Mouse (Mus musculus) neural tube, embryonic 13.5 days (tissue): Measurements from ENCODE around the gene Mllt11. TPM values are rescaled to one million over a fixed set of nuclear protein-coding genes. Genes with fewer than 3 reads are reported as not detected.
A peak's percentile ranks its signal among the peaks of the same experiment; 100 is the strongest.

Experiments used
- ATAC-seq: fragments of 200-750 bp; cut with Nextera tagmentation; 2 replicates; pipeline ENCODE4 v1.8.0; 2017; ENCODE audit warnings: low read depth, mild to moderate bottlenecking, moderate TSS enrichment, moderate library complexity
- H3K27ac ChIP-seq: fragments of 300-500 bp; sonication (generic); replicated peaks from 2 replicates; pipeline ENCODE4 v1.5.1; 2015; ENCODE audit warnings: moderate library complexity, mild to moderate bottlenecking, inconsistent platforms
- H3K27me3 ChIP-seq: fragments of 300-500 bp; sonication (generic); 2 replicates; pipeline ENCODE4 v1.6.1; 2015; ENCODE audit warnings: mild to moderate bottlenecking, inconsistent platforms
- H3K36me3 ChIP-seq: fragments of 300-500 bp; sonication (generic); 2 replicates; pipeline ENCODE4 v1.6.1; 2015; ENCODE audit warnings: mild to moderate bottlenecking, inconsistent platforms
- H3K4me1 ChIP-seq: fragments of 300-500 bp; sonication (generic); replicated peaks from 2 replicates; pipeline ENCODE4 v1.6.1; 2015; ENCODE audit warnings: inconsistent platforms
- H3K4me2 ChIP-seq: fragments of 300-500 bp; sonication (generic); 2 replicates; pipeline ENCODE4 v1.6.1; 2015; ENCODE audit warnings: inconsistent platforms, mild to moderate bottlenecking, moderate library complexity
- H3K4me3 ChIP-seq: fragments of 300-500 bp; sonication (generic); 2 replicates; pipeline ENCODE4 v1.5.1; 2015; ENCODE audit warnings: mild to moderate bottlenecking, inconsistent platforms
- H3K9ac ChIP-seq: fragments of 300-500 bp; sonication (generic); 2 replicates; pipeline ENCODE4 v1.6.1; 2015; ENCODE audit warnings: moderate library complexity, mild to moderate bottlenecking, inconsistent platforms
- H3K9me3 ChIP-seq: fragments of 300-500 bp; sonication (generic); 2 replicates; pipeline ENCODE4 v1.6.1; 2016; ENCODE audit warnings: inconsistent platforms
- WGBS: fragments of 180-500 bp; shearing (Covaris S2); methylation state at CpG from one replicate; pipeline ENCODE4 v1.1.7; 2015; 5-methylcytosine and 5-hydroxymethylcytosine counted together
- polyA plus RNA-seq: library from polyadenylated mRNA; unstranded; fragments of >200 nt; fragmentation: Nextera tagmentation; extraction: Ambion mirVana; gene quantifications from 2 replicates; pipeline ENCODE4 v1.2.1, GENCODE M21; 2015

Gene Mllt11
- polyA plus RNA-seq, 1 experiment from 2014 or later, result 299 TPM

GRCm38 (mm10) chr3:95174011-95174592 lies 57.9 kb downstream of the Mllt11 start:
- Histone ChIP-seq H3K36me3 (peaks cover 51% of the 10 kb centered on the region), H3K4me2 (peak overlapping the region; percentile 45), H3K4me1 (peaks cover 18% of the 10 kb centered on the region), H3K27ac (no peak overlapping the region), H3K9me3 (no peaks in the 10 kb centered on the region), H3K27me3 (peaks cover 40% of the 10 kb centered on the region), H3K9ac (0 out of 2 replicates have a peak overlapping the region, but pooled peaks have one; percentile 38), H3K4me3 (0 out of 2 replicates have a peak overlapping the region, but pooled peaks have one; percentile 20)
- 3% methylated on average over 16 of the region's 16 CpGs for WGBS
- peak; percentile 44; the same call in 1 of the 2 replicates for ATAC-seq

DNA sequence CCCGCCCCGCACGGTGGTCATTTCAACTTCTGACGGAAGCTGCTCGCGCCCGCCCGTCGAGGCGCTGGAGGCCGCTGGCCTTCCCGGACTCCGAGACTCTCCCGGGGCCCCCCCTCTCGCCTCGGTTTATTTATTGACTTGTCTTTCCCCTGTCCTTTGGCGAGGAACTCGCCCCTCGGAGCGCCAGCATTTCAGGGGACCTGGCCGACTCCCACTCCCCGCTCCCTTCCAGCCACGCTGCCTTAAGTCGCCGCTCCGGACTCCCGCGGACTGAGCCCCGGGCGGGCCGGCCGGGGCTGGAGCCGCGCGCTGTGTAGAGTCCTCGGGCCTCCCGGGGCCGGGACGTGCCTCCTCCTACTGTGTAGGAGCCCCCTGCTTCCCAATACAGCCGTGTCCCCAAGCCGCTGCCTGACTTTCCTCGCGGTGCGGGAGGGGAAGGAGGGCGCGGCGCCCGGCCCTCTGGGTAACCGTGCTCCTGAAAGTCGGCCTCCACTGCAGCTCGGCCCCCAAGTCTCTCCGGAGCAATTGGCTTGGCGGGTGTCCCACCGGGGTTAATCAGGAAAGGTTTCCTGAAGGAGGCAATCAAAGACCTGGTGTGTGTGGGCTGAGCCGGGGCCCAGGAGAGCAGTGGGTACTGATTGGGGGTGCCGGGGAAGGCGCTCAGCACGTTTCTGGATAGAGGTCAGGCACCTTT lies 58.6 kb downstream of the Mllt11 start:
- WGBS, result 6% methylated on average over 57 of the region's 58 CpGs
- Histone ChIP-seq H3K27me3 (peaks cover 47% of the 10 kb centered on the region), H3K4me1 (peaks cover 18% of the 10 kb centered on the region), H3K9ac (0 out of 2 replicates have a peak overlapping the region, but pooled peaks have one; percentile 26), H3K4me3 (peak overlapping the region; percentile 20), H3K9me3 (no peaks in the 10 kb centered on the region), H3K36me3 (peaks cover 58% of the 10 kb centered on the region), H3K4me2 (peak overlapping the region; percentile 45), H3K27ac (no peak overlapping the region)
- 0 out of 2 replicates have a peak, but pooled peaks have one; percentile 32 for ATAC-seq

GRCm38 (mm10) chr3:95172526-95173255 lies 59.3 kb downstream of the Mllt11 start:
- H3K27ac ChIP-seq, result no peak overlapping the region
- peak overlapping the region; percentile 20; the same call in 1 of the 2 replicates for H3K4me3 ChIP-seq
- H3K36me3 ChIP-seq, result peaks cover 65% of the 10 kb centered on the region
- ATAC-seq, result 0 out of 2 replicates have a peak, but pooled peaks have one; percentile 6
- no peaks in the 10 kb centered on the region for H3K9me3 ChIP-seq
- 18% methylated on average over 81 of the region's 84 CpGs for WGBS
- peak overlapping the region; percentile 38; the same call in 1 of the 2 replicates for H3K9ac ChIP-seq
- H3K27me3 ChIP-seq, result peaks cover 54% of the 10 kb centered on the region
- peak overlapping the region; percentile 45; the same call in 1 of the 2 replicates for H3K4me2 ChIP-seq
- peaks cover 18% of the 10 kb centered on the region for H3K4me1 ChIP-seq

DNA sequence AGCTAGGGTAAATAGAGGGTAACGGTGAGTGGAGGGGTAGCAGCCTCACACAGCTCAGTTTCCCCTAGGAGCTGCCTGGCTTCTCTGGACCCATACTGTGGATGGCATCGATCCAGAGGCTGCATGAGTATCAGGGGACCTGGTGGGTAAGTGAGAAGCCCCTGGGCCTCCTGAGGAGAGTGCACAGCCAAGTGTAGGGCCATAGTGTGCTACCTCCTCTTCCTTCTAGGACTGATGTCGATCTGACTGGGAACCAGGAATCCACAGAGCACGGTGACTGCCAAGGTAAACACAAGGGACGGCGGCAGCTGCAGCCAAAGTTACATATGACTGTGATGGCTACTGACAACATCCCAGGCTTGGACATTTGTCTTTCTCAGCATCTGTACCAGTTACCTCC lies 60.9 kb downstream of the Mllt11 start:
- Histone ChIP-seq H3K36me3 (peaks cover 81% of the 10 kb centered on the region), H3K4me1 (peaks cover 18% of the 10 kb centered on the region), H3K4me2 (no peak overlapping the region), H3K4me3 (no peak overlapping the region), H3K9me3 (no peaks in the 10 kb centered on the region), H3K27me3 (peaks cover 64% of the 10 kb centered on the region), H3K27ac (no peak overlapping the region), H3K9ac (no peak overlapping the region)
- ATAC-seq, result no peak
- 81% methylated on average over 6 of the region's 6 CpGs for whole genome bisulfite sequencing

GRCm38 (mm10) chr3:95169996-95170395 lies 62.0 kb downstream of the Mllt11 start:
- H3K4me1 ChIP-seq, result peaks cover 21% of the 10 kb centered on the region
- peaks cover 64% of the 10 kb centered on the region for H3K27me3 ChIP-seq
- ATAC-seq, result no peak
- H3K27ac ChIP-seq, result no peak overlapping the region
- no peak overlapping the region for H3K9ac ChIP-seq
- H3K36me3 ChIP-seq, result peaks cover 92% of the 10 kb centered on the region
- H3K4me2 ChIP-seq, result no peak overlapping the region
- 90% methylated on average over 10 of the region's 10 CpGs for WGBS
- no peak overlapping the region for H3K4me3 ChIP-seq
- H3K9me3 ChIP-seq, result no peaks in the 10 kb centered on the region

Other genes with a start within 250 kb of the Mllt11 start
- 20.4 and 21.5 TPM in 2 replicates for gene Zfp687, start 216.7 kb downstream of the Mllt11 start, polyA plus RNA-seq
- 274 and 279 TPM in 2 replicates for gene Psmd4, start 189.6 kb downstream of the Mllt11 start, polyA plus RNA-seq
- gene Pip5k1a, start 125.2 kb downstream of the Mllt11 start, polyA plus RNA-seq, result 17.3 and 18.6 TPM in 2 replicates
- gene Vps72, start 121.1 kb downstream of the Mllt11 start, polyA plus RNA-seq, result 201 and 203 TPM in 2 replicates
- 0.96 and 1.7 TPM in 2 replicates for gene Tmod4, start 107.7 kb downstream of the Mllt11 start, polyA plus RNA-seq
- 96.8 and 98.2 TPM in 2 replicates for gene Scnm1, start 98.2 kb downstream of the Mllt11 start, polyA plus RNA-seq
- gene Lysmd1, start 98.1 kb downstream of the Mllt11 start, polyA plus RNA-seq, result 34.7 and 39.1 TPM in 2 replicates
- gene Tnfaip8l2, start 89.8 kb downstream of the Mllt11 start, polyA plus RNA-seq, result 3.0 and 3.3 TPM in 2 replicates
- 33.8 and 34.3 TPM in 2 replicates for gene Sema6c, start 71.7 kb downstream of the Mllt11 start, polyA plus RNA-seq
- gene Gabpb2, start 14.3 kb downstream of the Mllt11 start, polyA plus RNA-seq, result 3.3 and 4.1 TPM in 2 replicates
- gene Cdc42se1, start 3.4 kb downstream of the Mllt11 start, polyA plus RNA-seq, result 60.8 and 61.3 TPM in 2 replicates
- 0.15 TPM in 1 of 2 replicates, not detected in the other for gene Gm128, start 9.4 kb upstream of the Mllt11 start, polyA plus RNA-seq
- gene Bnipl, start 19.0 kb upstream of the Mllt11 start, polyA plus RNA-seq, result not detected in 2 replicates
- gene Mindy1, start 49.2 kb upstream of the Mllt11 start, polyA plus RNA-seq, result 49.3 and 52.7 TPM in 2 replicates
- gene Prune1, start 49.9 kb upstream of the Mllt11 start, polyA plus RNA-seq, result 46.3 and 47.1 TPM in 2 replicates
- gene Anxa9, start 75.0 kb upstream of the Mllt11 start, polyA plus RNA-seq, result 0.26 and 0.57 TPM in 2 replicates
- gene Cers2, start 82.6 kb upstream of the Mllt11 start, polyA plus RNA-seq, result 96.7 and 104 TPM in 2 replicates
- gene Setdb1, start 125.0 kb upstream of the Mllt11 start, polyA plus RNA-seq, result 43.0 and 44.6 TPM in 2 replicates
- gene 4930558C23Rik, start 170.7 kb upstream of the Mllt11 start, polyA plus RNA-seq, result not detected in 2 replicates
- gene Arnt, start 202.2 kb upstream of the Mllt11 start, polyA plus RNA-seq, result 19.2 and 22.7 TPM in 2 replicates